Comparison of ENCODE assay signal across 16 mouse cellular contexts in the genomic region with DNA sequence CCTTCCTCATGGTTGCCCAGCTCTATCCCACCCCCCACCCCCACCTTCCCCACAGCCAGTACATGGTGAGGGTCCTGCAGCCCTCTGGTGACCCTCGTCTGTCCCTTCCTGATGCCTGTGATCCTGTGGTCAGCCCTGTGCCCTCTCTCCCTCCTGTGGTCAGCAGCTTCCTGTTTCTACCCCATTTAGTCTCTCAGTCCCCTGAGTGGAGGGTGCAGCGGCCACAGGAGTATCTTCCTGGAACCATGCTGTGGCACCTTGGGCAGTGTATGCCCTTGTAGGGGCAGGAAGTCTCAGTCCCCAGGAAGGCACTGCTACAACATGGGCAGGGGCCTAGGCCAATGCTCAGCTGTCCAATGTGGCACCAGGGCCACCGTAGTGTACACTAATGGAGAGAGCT. TPM values are rescaled to one million over a fixed set of nuclear protein-coding genes. Genes with fewer than 3 reads are reported as not detected.
DNase-seq lines count a peak whose midpoint lies in the region; ATAC-seq and TF ChIP-seq lines count a peak whose summit lies in the region.
"Had no signal": no experiment of that assay in that cellular context is flagged by ENCODE, and none has a peak within 500 bp of the region (broad histone marks: within the 10 kb centered on the region; RNA-seq: fewer than 3 reads in every experiment).

No protein-coding gene starts in this region.

- no peak overlapping the region for H3K4me3 ChIP-seq in heart, embryonic 14.5 days (ENCODE audit: control insufficient read depth in 1 of 2, insufficient read depth in 1 of 2, low read depth in 1 of 2, low read length in 2 of 2)
- H3K4me3 ChIP-seq in embryonic facial prominence, embryonic 10.5 days = no peak overlapping the region
- H3K4me3 ChIP-seq in liver, postnatal 0 days (ENCODE audit: low read depth, low read length) = no peak overlapping the region
- H3K4me3 ChIP-seq: left cerebral cortex, adult 2 months; limb, embryonic 15.5 days had no signal

- 54% methylated on average over 3 of the region's 3 CpGs for WGBS in heart, embryonic 14.5 days
- WGBS in embryonic facial prominence, embryonic 10.5 days = 55% methylated on average over 3 of the region's 3 CpGs
- 33% methylated on average over 3 of the region's 3 CpGs for WGBS in liver, postnatal 0 days (ENCODE audit: insufficient replicate concordance)

- H3K27me3 ChIP-seq in heart, embryonic 14.5 days (ENCODE audit: control insufficient read depth, insufficient read depth, low read length) = no peaks in the 10 kb centered on the region
- H3K27me3 ChIP-seq in embryonic facial prominence, embryonic 10.5 days (replicated peaks; ENCODE audit: low read depth, poor library complexity, severe bottlenecking) = no peaks in the 10 kb centered on the region
- no peaks in the 10 kb centered on the region for H3K27me3 ChIP-seq in liver, postnatal 0 days (ENCODE audit: insufficient read depth, low read length)
- H3K27me3 ChIP-seq: limb, embryonic 15.5 days had no signal

- H3K9ac ChIP-seq in heart, embryonic 14.5 days (ENCODE audit: low read length) = no peak overlapping the region; the same call in 1 of the 2 replicates
- 0 out of 2 replicates have a peak overlapping the region, but pooled peaks have one; percentile 16 for H3K9ac ChIP-seq in liver, postnatal 0 days (replicated peaks)
- H3K9ac ChIP-seq: limb, embryonic 15.5 days had no signal

- H3K27ac ChIP-seq in heart, embryonic 14.5 days (replicated peaks in 1 of 2; ENCODE audit: control insufficient read depth in 1 of 2, insufficient read depth in 1 of 2, low read depth in 2 of 2, low read length in 2 of 2) = no peak overlapping the region
- H3K27ac ChIP-seq in embryonic facial prominence, embryonic 10.5 days (replicated peaks) = peak overlapping the region; percentile 61
- H3K27ac ChIP-seq in liver, postnatal 0 days (ENCODE audit: low read depth) = peak overlapping the region; percentile 75
- H3K27ac ChIP-seq: hindbrain, postnatal 0 days; left cerebral cortex, adult 2 months; limb, embryonic 15.5 days had no signal

- H3K4me2 ChIP-seq in heart, embryonic 14.5 days (ENCODE audit: low read length) = no peak overlapping the region
- peak overlapping the region; percentile 24 for H3K4me2 ChIP-seq in liver, postnatal 0 days (ENCODE audit: low read depth, low read length)
- H3K4me2 ChIP-seq: limb, embryonic 15.5 days had no signal

- intact Hi-C loops in heart, postnatal 25 days (cut with DNase I) = no loop called here

- peaks cover 2 to 6% of the 10 kb centered on the region in 2 experiments; a peak in 1 of 4 replicates for H3K4me1 ChIP-seq in heart, embryonic 14.5 days (ENCODE audit: control insufficient read depth in 2 of 2, insufficient read depth in 2 of 2, low read length in 2 of 2)
- H3K4me1 ChIP-seq in embryonic facial prominence, embryonic 10.5 days = peaks cover 23% of the 10 kb centered on the region
- H3K4me1 ChIP-seq in liver, postnatal 0 days (ENCODE audit: insufficient read depth) = peaks cover 60% of the 10 kb centered on the region

- no peak for TF ChIP-seq EP300 in liver, postnatal 0 days (IDR thresholded peaks at IDR 0.05; ENCODE audit: low read depth)

- TF ChIP-seq CTCF in liver, postnatal 0 days (IDR thresholded peaks at IDR 0.05; ENCODE audit: low read depth) = no peak

- no peaks in the 10 kb centered on the region for H3K36me3 ChIP-seq in heart, embryonic 14.5 days (ENCODE audit: control insufficient read depth, insufficient read depth, low read length)
- no peaks in the 10 kb centered on the region for H3K36me3 ChIP-seq in embryonic facial prominence, embryonic 10.5 days (replicated peaks)
- no peaks in the 10 kb centered on the region for H3K36me3 ChIP-seq in liver, postnatal 0 days (replicated peaks; ENCODE audit: insufficient read depth, low read length)
- H3K36me3 ChIP-seq: limb, embryonic 15.5 days had no signal

- ATAC-seq in heart, embryonic 14.5 days (ENCODE audit: insufficient number of reproducible peaks, insufficient read depth, low FRiP score, low read depth) = peak; percentile 20; the same call in 1 of the 2 replicates
- ATAC-seq in liver, postnatal 0 days = no peak
- ATAC-seq: activated CD4-positive, CD25-positive, alpha-beta regulatory T cell, adult 4 months; forebrain, embryonic 16.5 days; hindbrain, postnatal 0 days had no signal

- H3K9me3 ChIP-seq in heart, embryonic 14.5 days (ENCODE audit: control insufficient read depth, low read length) = no peaks in the 10 kb centered on the region
- H3K9me3 ChIP-seq in embryonic facial prominence, embryonic 10.5 days = no peaks in the 10 kb centered on the region
- no peaks in the 10 kb centered on the region for H3K9me3 ChIP-seq in liver, postnatal 0 days (ENCODE audit: low read length)
- H3K9me3 ChIP-seq: limb, embryonic 15.5 days had no signal

- no peak for DNase-seq in heart, postnatal 25 days (ENCODE audit: low spot score)
- DNase-seq in 3134 (ENCODE audit: extremely low read depth, insufficient read length, low spot score) = peak; percentile 54
- DNase-seq in embryonic facial prominence, embryonic 10.5 days (ENCODE audit: low spot score) = no peak
- DNase-seq in liver, postnatal 0 days = no peak
- no peak for DNase-seq in layer of hippocampus, adult 9-11 months
- no peak for DNase-seq in urinary bladder, adult 2 months (ENCODE audit: low spot score)
- DNase-seq: cerebellum, adult 18-20 months; gastrocnemius, postnatal 14 days; kidney, adult 9 months; thymus, postnatal 36 days had no signal

RNA-seq across cellular contexts. Expression of a gene that starts 9.0 kb away (rescaled TPM):
- 26.7 and 29.2 TPM in 2 replicates for polyA plus RNA-seq in heart, embryonic 14.5 days (2014; fragmentation: Nextera tagmentation; extraction: Ambion mirVana)
- 10 to 100 TPM; 31.6 to 35.9 TPM for total RNA-seq in heart, postnatal 25 days (2021)
- 15.4 and 17.4 TPM in 2 replicates for polyA plus RNA-seq in embryonic facial prominence, embryonic 10.5 days (2016; fragmentation: Nextera tagmentation; extraction: Ambion mirVana)
- polyA plus RNA-seq in liver, postnatal 0 days (2015; fragmentation: Nextera tagmentation; extraction: Ambion mirVana) = 16.0 and 18.1 TPM in 2 replicates
- 110 and 127 TPM in 2 replicates for polyA plus RNA-seq in urinary bladder, adult 2 months (2012; rRNA removed)

RNA-seq across cellular contexts. Expression of a gene that starts 40.0 kb away (rescaled TPM):
- polyA plus RNA-seq in heart, embryonic 14.5 days (2014; fragmentation: Nextera tagmentation; extraction: Ambion mirVana) = 41.9 and 61.7 TPM in 2 replicates
- 10 to 100 TPM; 57.4 to 65.4 TPM for total RNA-seq in heart, postnatal 25 days (2021)
- 12.3 and 15.4 TPM in 2 replicates for polyA plus RNA-seq in embryonic facial prominence, embryonic 10.5 days (2016; fragmentation: Nextera tagmentation; extraction: Ambion mirVana)
- polyA plus RNA-seq in liver, postnatal 0 days (2015; fragmentation: Nextera tagmentation; extraction: Ambion mirVana) = 361 and 384 TPM in 2 replicates
- 54.2 and 72.7 TPM in 2 replicates for polyA plus RNA-seq in urinary bladder, adult 2 months (2012; rRNA removed)

RNA-seq across cellular contexts. Expression of a gene that starts 53.8 kb away (rescaled TPM):
- 0.26 TPM in 1 of 2 replicates, not detected in the other for polyA plus RNA-seq in heart, embryonic 14.5 days (2014; fragmentation: Nextera tagmentation; extraction: Ambion mirVana)
- total RNA-seq in heart, postnatal 25 days (2021) = not detected
- not detected in 2 replicates for polyA plus RNA-seq in embryonic facial prominence, embryonic 10.5 days (2016; fragmentation: Nextera tagmentation; extraction: Ambion mirVana)
- not detected in 2 replicates for polyA plus RNA-seq in liver, postnatal 0 days (2015; fragmentation: Nextera tagmentation; extraction: Ambion mirVana)
- polyA plus RNA-seq in urinary bladder, adult 2 months (2012; rRNA removed) = 1.5 TPM in 1 of 2 replicates, not detected in the other
- total RNA-seq: hindbrain, postnatal 0 days had no signal
- polyA plus RNA-seq: forebrain, embryonic 16.5 days; hindbrain, postnatal 0 days had no signal

RNA-seq across cellular contexts. Expression of a gene that starts 54.8 kb away (rescaled TPM):
- 21.3 and 25.5 TPM in 2 replicates for polyA plus RNA-seq in heart, embryonic 14.5 days (2014; fragmentation: Nextera tagmentation; extraction: Ambion mirVana)
- total RNA-seq in heart, postnatal 25 days (2021) = 10 to 100 TPM; 11.4 to 12.6 TPM
- polyA plus RNA-seq in embryonic facial prominence, embryonic 10.5 days (2016; fragmentation: Nextera tagmentation; extraction: Ambion mirVana) = 13.1 and 15.1 TPM in 2 replicates
- 4.9 and 5.3 TPM in 2 replicates for polyA plus RNA-seq in liver, postnatal 0 days (2015; fragmentation: Nextera tagmentation; extraction: Ambion mirVana)
- 24.2 and 31.9 TPM in 2 replicates for polyA plus RNA-seq in urinary bladder, adult 2 months (2012; rRNA removed)

Comparison
In these comparisons a context has a peak if more than half of its experiments do, and no peak if none do; other contexts are left out.
1. H3K27ac ChIP-seq: peak in embryonic facial prominence, embryonic 10.5 days (single experiment) and liver, postnatal 0 days (single experiment); none in heart, embryonic 14.5 days (0 of 2).